In the genomic region with DNA sequence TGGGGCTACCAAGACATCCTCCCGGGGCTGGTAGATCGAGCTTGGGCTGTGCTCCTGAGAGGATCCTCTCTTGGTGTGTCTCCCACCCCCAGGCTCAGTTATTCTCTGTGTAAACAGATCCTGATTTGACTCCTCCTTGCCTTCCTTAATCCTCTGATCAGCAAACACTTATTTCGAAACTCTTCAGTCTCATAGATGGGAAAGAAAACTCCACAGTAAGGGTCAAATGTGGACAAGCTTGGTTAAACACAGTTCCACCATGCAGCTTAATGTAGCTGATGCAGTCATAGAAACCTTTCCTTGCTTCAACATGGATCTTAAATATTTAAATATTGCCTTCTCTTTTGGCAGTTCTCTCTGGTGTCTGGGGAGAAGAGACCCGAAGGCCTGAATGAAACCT, we compare ENCODE assay signal across 10 mouse cellular contexts.
DNase-seq lines count a peak whose midpoint lies in the region; ATAC-seq lines count a peak whose summit lies in the region.
"Had no signal": no experiment of that assay in that cellular context is flagged by ENCODE, and none has a peak within 500 bp of the region (broad histone marks: within the 10 kb centered on the region; RNA-seq: fewer than 3 reads in every experiment).

No protein-coding gene starts in this region.

- no peak overlapping the region for H3K27ac ChIP-seq in limb, embryonic 11.5 days (replicated peaks; ENCODE audit: low read depth, low read length)
- H3K27ac ChIP-seq in limb, embryonic 10.5 days, result no peak overlapping the region
- peak overlapping the region; percentile 89 for H3K27ac ChIP-seq in forebrain, embryonic 13.5 days
- H3K27ac ChIP-seq in limb, embryonic 15.5 days, result no peak overlapping the region
- peak overlapping the region; percentile 87 for H3K27ac ChIP-seq in stomach, embryonic 14.5 days (ENCODE audit: low read length)

- H3K9me3 ChIP-seq in limb, embryonic 11.5 days (ENCODE audit: control insufficient read depth, low read length), result no peaks in the 10 kb centered on the region
- no peaks in the 10 kb centered on the region for H3K9me3 ChIP-seq in limb, embryonic 10.5 days (replicated peaks)
- no peaks in the 10 kb centered on the region for H3K9me3 ChIP-seq in forebrain, embryonic 13.5 days (replicated peaks)
- no peaks in the 10 kb centered on the region for H3K9me3 ChIP-seq in limb, embryonic 15.5 days
- no peaks in the 10 kb centered on the region for H3K9me3 ChIP-seq in stomach, embryonic 14.5 days (ENCODE audit: control insufficient read depth, low read depth, low read length)

- DNase-seq in limb, embryonic 11.5 days (ENCODE audit: low spot score), result peak; percentile 19
- DNase-seq in limb, embryonic 10.5 days (ENCODE audit: low spot score), result no peak
- no peak for DNase-seq in layer of hippocampus, adult 18-20 months (ENCODE audit: low spot score in 2 of 2)
- DNase-seq in urinary bladder, postnatal 10 days (ENCODE audit: low spot score), result no peak
- DNase-seq: cerebellum, postnatal 14 days; thymus, postnatal 14 days had no signal

- H3K4me3 ChIP-seq in limb, embryonic 11.5 days (ENCODE audit: low read depth, low read length), result no peak overlapping the region
- H3K4me3 ChIP-seq in limb, embryonic 10.5 days, result no peak overlapping the region
- H3K4me3 ChIP-seq in forebrain, embryonic 13.5 days, result no peak overlapping the region
- H3K4me3 ChIP-seq in limb, embryonic 15.5 days, result no peak overlapping the region
- no peak overlapping the region for H3K4me3 ChIP-seq in stomach, embryonic 14.5 days (ENCODE audit: low read depth, low read length)

- no peak for ATAC-seq in limb, embryonic 11.5 days (ENCODE audit: insufficient number of reproducible peaks, low FRiP score, low TSS enrichment, low read depth)
- no peak for ATAC-seq in forebrain, embryonic 13.5 days
- ATAC-seq in limb, embryonic 15.5 days (ENCODE audit: insufficient number of reproducible peaks, low FRiP score, low TSS enrichment, low read depth), result no peak
- ATAC-seq in stomach, embryonic 14.5 days (ENCODE audit: insufficient number of reproducible peaks, insufficient read depth, low FRiP score, low read depth), result no peak
- no peak for ATAC-seq in erythroblast, adult 5-6 weeks (replicated peaks; ENCODE audit: low FRiP score, poor library complexity, severe bottlenecking)

- no peaks in the 10 kb centered on the region for H3K36me3 ChIP-seq in limb, embryonic 11.5 days (ENCODE audit: control insufficient read depth, insufficient read depth, low read length)
- H3K36me3 ChIP-seq in limb, embryonic 10.5 days, result no peaks in the 10 kb centered on the region
- no peaks in the 10 kb centered on the region for H3K36me3 ChIP-seq in forebrain, embryonic 13.5 days (ENCODE audit: poor library complexity, severe bottlenecking)
- no peaks in the 10 kb centered on the region for H3K36me3 ChIP-seq in limb, embryonic 15.5 days
- H3K36me3 ChIP-seq in stomach, embryonic 14.5 days (ENCODE audit: control insufficient read depth, insufficient read depth, low read length), result no peaks in the 10 kb centered on the region

- H3K27me3 ChIP-seq in limb, embryonic 11.5 days (ENCODE audit: control insufficient read depth, insufficient read depth, low read length), result peaks cover 16% of the 10 kb centered on the region
- peaks cover 63% of the 10 kb centered on the region for H3K27me3 ChIP-seq in limb, embryonic 10.5 days (ENCODE audit: low read depth, poor library complexity, severe bottlenecking)
- peaks cover 10% of the 10 kb centered on the region for H3K27me3 ChIP-seq in forebrain, embryonic 13.5 days
- H3K27me3 ChIP-seq in limb, embryonic 15.5 days, result no peaks in the 10 kb centered on the region
- no peaks in the 10 kb centered on the region for H3K27me3 ChIP-seq in stomach, embryonic 14.5 days (ENCODE audit: control insufficient read depth, insufficient read depth, low read length)

- no peak overlapping the region for H3K4me2 ChIP-seq in limb, embryonic 11.5 days (ENCODE audit: low read depth, severe bottlenecking)
- no peak overlapping the region; the same call in 1 of the 2 replicates for H3K4me2 ChIP-seq in forebrain, embryonic 13.5 days
- 0 out of 2 replicates have a peak overlapping the region, but pooled peaks have one; percentile 2 for H3K4me2 ChIP-seq in limb, embryonic 15.5 days
- no peak overlapping the region for H3K4me2 ChIP-seq in stomach, embryonic 14.5 days (replicated peaks; ENCODE audit: low read depth, low read length)

- WGBS in limb, embryonic 11.5 days, result 36% methylated on average over 4 of the region's 4 CpGs
- 39% methylated on average over 4 of the region's 4 CpGs for WGBS in limb, embryonic 10.5 days
- WGBS in forebrain, embryonic 13.5 days, result 2% methylated on average over 4 of the region's 4 CpGs
- WGBS in limb, embryonic 15.5 days, result 49% methylated on average over 4 of the region's 4 CpGs
- WGBS in stomach, embryonic 14.5 days, result 26% methylated on average over 4 of the region's 4 CpGs

- H3K9ac ChIP-seq in limb, embryonic 11.5 days (ENCODE audit: low read length), result no peak overlapping the region
- no peak overlapping the region for H3K9ac ChIP-seq in forebrain, embryonic 13.5 days
- no peak overlapping the region for H3K9ac ChIP-seq in limb, embryonic 15.5 days
- H3K9ac ChIP-seq in stomach, embryonic 14.5 days (replicated peaks; ENCODE audit: low read depth, low read length), result no peak overlapping the region

- peaks cover 7% of the 10 kb centered on the region for H3K4me1 ChIP-seq in limb, embryonic 11.5 days (ENCODE audit: control insufficient read depth, insufficient read depth, low read length)
- H3K4me1 ChIP-seq in limb, embryonic 10.5 days, result peaks cover 26% of the 10 kb centered on the region
- H3K4me1 ChIP-seq in forebrain, embryonic 13.5 days, result peaks cover 51% of the 10 kb centered on the region
- peaks cover 33% of the 10 kb centered on the region for H3K4me1 ChIP-seq in limb, embryonic 15.5 days
- peaks cover 24% of the 10 kb centered on the region for H3K4me1 ChIP-seq in stomach, embryonic 14.5 days (ENCODE audit: control insufficient read depth, insufficient read depth, low read length)

Comparison
In these comparisons a context has a peak if more than half of its experiments do, and no peak if none do; other contexts are left out.
1. H3K27ac ChIP-seq: peak in forebrain, embryonic 13.5 days (single experiment) and stomach, embryonic 14.5 days (single experiment); none in limb, embryonic 11.5 days (single experiment), limb, embryonic 10.5 days (single experiment) and limb, embryonic 15.5 days (single experiment).